Mouse (Mus musculus) stomach, embryonic 16.5 days (tissue): ENCODE measurements at regions not wholly inside any gene's neighbourhood (a gene's known extent, or its start where the extent isn't known, plus 50 kb on each side); places are given as distances from the start of the nearest gene placed in this dataset.
"Not testable (repeated sequence)": the region's sequence is repeated elsewhere in the genome, so short reads cannot be mapped to it uniquely, and the experiment has no call there.

ENCODE experiments used
- ATAC-seq: fragments of 200-750 bp; cut with Nextera tagmentation; 2 replicates; pipeline ENCODE4 v1.8.0; 2017; ENCODE audit warnings: moderate number of reproducible peaks, moderate TSS enrichment; ENCODE audit not compliant: insufficient read depth, low FRiP score
- H3K27ac ChIP-seq: fragments of 300-500 bp; sonication (generic); 2 replicates; pipeline ENCODE4 v1.5.1; 2014; ENCODE audit warnings: low read length
- H3K27me3 ChIP-seq: fragments of 300-500 bp; sonication (generic); 2 replicates; pipeline ENCODE4 v1.6.1; 2014; ENCODE audit warnings: low read length, control low read depth, mixed read lengths; ENCODE audit not compliant: control insufficient read depth, insufficient read depth
- H3K36me3 ChIP-seq: fragments of 300-500 bp; sonication (generic); 2 replicates; pipeline ENCODE4 v1.6.1; 2014; ENCODE audit warnings: low read length; ENCODE audit not compliant: control insufficient read depth, insufficient read depth
- H3K4me1 ChIP-seq: fragments of 300-500 bp; sonication (generic); 2 replicates; pipeline ENCODE4 v1.6.1; 2014; ENCODE audit warnings: low read length, control low read depth, mixed read lengths; ENCODE audit not compliant: control insufficient read depth, insufficient read depth
- H3K4me2 ChIP-seq: fragments of 300-500 bp; sonication (generic); 2 replicates; pipeline ENCODE4 v1.6.1; 2014; ENCODE audit warnings: low read depth, low read length, mixed read lengths
- H3K4me3 ChIP-seq: fragments of 300-500 bp; sonication (generic); replicated peaks from 2 replicates; pipeline ENCODE4 v1.5.1; 2014; ENCODE audit warnings: mild to moderate bottlenecking, low read length
- H3K9ac ChIP-seq: fragments of 300-500 bp; sonication (generic); 2 replicates; pipeline ENCODE4 v1.6.1; 2014; ENCODE audit warnings: low read length
- H3K9me3 ChIP-seq: fragments of 300-500 bp; sonication (generic); replicated peaks from 2 replicates; pipeline ENCODE4 v1.6.1; 2016; ENCODE audit warnings: low read length, control low read depth; ENCODE audit not compliant: control insufficient read depth
- WGBS: fragments of 180-500 bp; shearing (Covaris S2); extraction: QIAGEN DNeasy Blood & Tissue Kit; methylation state at CpG from one replicate; pipeline ENCODE4 v1.1.7; 2014; 5-methylcytosine and 5-hydroxymethylcytosine counted together

- H3K27ac ChIP-seq, result no peak overlapping the region
- ATAC-seq, result no peak
- H3K9ac ChIP-seq, result no peak overlapping the region
- H3K36me3 ChIP-seq, result no peaks in the 10 kb centered on the region
- no peaks in the 10 kb centered on the region for H3K27me3 ChIP-seq
- H3K4me3 ChIP-seq, result no peak overlapping the region
- H3K4me1 ChIP-seq, result no peaks in the 10 kb centered on the region
- H3K4me2 ChIP-seq, result no peak overlapping the region
- WGBS, result 91% methylated on average over 2 of the region's 2 CpGs
- H3K9me3 ChIP-seq, result no peaks in the 10 kb centered on the region; the same call in 1 of the 2 replicates
Measured at GRCm38 (mm10) chr1:189532834-189533233, 130.8 kb upstream of the Kcnk2 start.

- Histone ChIP-seq H3K4me2 (no peak overlapping the region), H3K36me3 (no peaks in the 10 kb centered on the region), H3K9ac (no peak overlapping the region), H3K9me3 (no peaks in the 10 kb centered on the region), H3K4me1 (no peaks in the 10 kb centered on the region), H3K27ac (no peak overlapping the region), H3K27me3 (no peaks in the 10 kb centered on the region), H3K4me3 (no peak overlapping the region)
- ATAC-seq, result no peak
- 75% methylated on average over 5 of the region's 5 CpGs for WGBS
Measured at GRCm38 (mm10) chr1:189526329-189526728, 124.3 kb upstream of the Kcnk2 start.

DNA sequence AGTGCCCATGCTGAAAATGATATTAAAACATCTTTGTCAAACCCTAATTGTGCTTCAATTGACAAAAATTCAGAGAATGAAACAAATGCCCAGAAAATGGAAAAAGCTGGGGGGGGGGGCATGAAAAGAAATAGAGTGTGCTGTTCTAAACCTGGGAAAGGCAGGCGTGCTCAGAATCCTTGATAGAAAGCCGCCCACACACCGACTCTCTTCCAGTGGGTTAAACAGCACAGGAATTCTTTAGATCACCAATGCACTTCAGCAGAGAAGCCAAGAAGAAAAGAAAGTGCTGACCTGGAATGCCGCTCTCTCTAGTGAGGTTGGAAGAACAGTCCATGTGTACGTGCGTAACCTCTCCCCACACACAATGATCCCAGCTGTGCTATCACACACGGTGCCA lies 113.4 kb upstream of the Kcnk2 start:
- ATAC-seq, result no peak
- Histone ChIP-seq H3K27ac (no peak overlapping the region), H3K9ac (no peak overlapping the region), H3K4me2 (no peak overlapping the region), H3K4me1 (no peaks in the 10 kb centered on the region), H3K9me3 (no peaks in the 10 kb centered on the region), H3K36me3 (no peaks in the 10 kb centered on the region), H3K4me3 (no peak overlapping the region), H3K27me3 (no peaks in the 10 kb centered on the region)
- WGBS, result 72% methylated on average over 7 of the region's 7 CpGs

- no peak overlapping the region for H3K4me2 ChIP-seq
- H3K4me1 ChIP-seq, result no peaks in the 10 kb centered on the region
- H3K9ac ChIP-seq, result no peak overlapping the region
- ATAC-seq, result no peak
- H3K27me3 ChIP-seq, result no peaks in the 10 kb centered on the region
- 72% methylated on average over 4 of the region's 4 CpGs for WGBS
- peaks cover 6% of the 10 kb centered on the region for H3K9me3 ChIP-seq
- no peak overlapping the region for H3K27ac ChIP-seq
- H3K4me3 ChIP-seq, result no peak overlapping the region
- no peaks in the 10 kb centered on the region for H3K36me3 ChIP-seq
Measured at GRCm38 (mm10) chr1:189513358-189513757, 111.3 kb upstream of the Kcnk2 start.

GRCm38 (mm10) chr1:189507301-189507700 lies 105.2 kb upstream of the Kcnk2 start:
- WGBS, result 92% methylated on average over 1 of the region's 1 CpGs
- H3K4me3 ChIP-seq, H3K4me2 ChIP-seq, H3K9ac ChIP-seq, H3K9me3 ChIP-seq, H3K4me1 ChIP-seq, H3K27me3 ChIP-seq, H3K27ac ChIP-seq, H3K36me3 ChIP-seq, ATAC-seq: not testable (repeated sequence)

DNA sequence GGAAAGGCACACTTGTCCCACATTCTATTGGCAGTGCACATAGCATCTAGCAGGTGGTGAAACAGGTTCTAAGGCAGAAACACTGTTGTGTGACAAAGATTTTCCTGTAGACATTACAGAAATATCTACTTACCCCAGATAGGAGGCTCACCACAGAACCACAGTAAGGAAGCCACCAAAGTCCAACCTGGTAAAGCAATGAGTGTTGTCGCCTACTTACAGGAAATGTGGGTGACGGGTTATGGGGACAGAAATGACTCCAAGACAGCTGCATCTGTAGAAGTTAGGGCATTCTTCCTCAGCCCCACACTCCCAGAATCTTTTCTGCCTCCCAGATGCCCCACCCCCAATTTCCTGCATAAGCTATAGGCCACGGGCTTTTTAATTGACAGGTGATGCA lies 97.6 kb upstream of the Kcnk2 start:
- Histone ChIP-seq H3K4me2 (no peak overlapping the region), H3K9ac (no peak overlapping the region)

DNA sequence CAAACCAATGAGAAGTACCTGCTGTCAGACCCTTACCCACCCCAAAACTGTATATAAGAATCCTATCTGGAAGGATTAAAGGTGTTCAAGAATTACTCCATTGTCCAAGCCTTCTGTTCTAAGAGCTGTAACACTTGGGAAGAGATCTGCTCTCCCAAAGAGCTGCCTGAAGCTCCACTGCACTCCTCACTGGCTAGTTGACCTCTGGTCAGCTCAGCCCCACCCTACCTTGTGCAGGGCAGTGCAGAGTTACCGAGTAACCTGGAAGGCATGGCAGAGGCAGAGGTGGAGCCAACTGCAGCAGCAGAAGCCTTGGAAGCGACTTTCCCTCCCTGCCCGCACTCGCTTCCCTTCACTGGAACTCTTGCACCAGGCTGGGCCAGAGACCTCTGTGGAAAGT lies 97.1 kb upstream of the Kcnk2 start:
- peaks cover 4% of the 10 kb centered on the region; the same call in 1 of the 2 replicates for H3K4me1 ChIP-seq
- ATAC-seq, result no peak
- 70% methylated on average over 4 of the region's 4 CpGs for WGBS
- no peak overlapping the region for H3K4me2 ChIP-seq
- H3K9ac ChIP-seq, result no peak overlapping the region
- no peak overlapping the region for H3K27ac ChIP-seq
- H3K36me3 ChIP-seq, result no peaks in the 10 kb centered on the region
- no peaks in the 10 kb centered on the region for H3K9me3 ChIP-seq
- no peaks in the 10 kb centered on the region for H3K27me3 ChIP-seq
- H3K4me3 ChIP-seq, result no peak overlapping the region

More for the DNA sequence above, 97.6 kb upstream of the Kcnk2 start:
- Histone ChIP-seq H3K4me1 (peaks cover 4% of the 10 kb centered on the region; the same call in 1 of the 2 replicates), H3K9me3 (no peaks in the 10 kb centered on the region), H3K4me3 (no peak overlapping the region), H3K36me3 (no peaks in the 10 kb centered on the region), H3K27ac (no peak overlapping the region), H3K27me3 (no peaks in the 10 kb centered on the region)
- no peak for ATAC-seq
- WGBS, result 60% methylated on average over 3 of the region's 3 CpGs

- WGBS, result 63% methylated on average over 9 of the region's 9 CpGs
- ATAC-seq, result no peak
- Histone ChIP-seq H3K9me3 (no peaks in the 10 kb centered on the region), H3K4me1 (peaks cover 4% of the 10 kb centered on the region; the same call in 1 of the 2 replicates), H3K9ac (no peak overlapping the region), H3K36me3 (no peaks in the 10 kb centered on the region), H3K27me3 (no peaks in the 10 kb centered on the region), H3K4me3 (no peak overlapping the region), H3K27ac (no peak overlapping the region), H3K4me2 (no peak overlapping the region)
Measured at GRCm38 (mm10) chr1:189497031-189497430, 95.0 kb upstream of the Kcnk2 start.

- Histone ChIP-seq H3K4me1 (peaks cover 4% of the 10 kb centered on the region; the same call in 1 of the 2 replicates), H3K9me3 (no peaks in the 10 kb centered on the region), H3K9ac (no peak overlapping the region), H3K27me3 (no peaks in the 10 kb centered on the region), H3K27ac (peak overlapping the region; percentile 68), H3K4me2 (no peak overlapping the region), H3K36me3 (no peaks in the 10 kb centered on the region), H3K4me3 (no peak overlapping the region)
- WGBS, result 41% methylated on average over 11 of the region's 11 CpGs
- ATAC-seq, result peak; percentile 71
Measured at GRCm38 (mm10) chr1:189495386-189496150, 93.5 kb upstream of the Kcnk2 start.
